Mouse (Mus musculus) stomach, embryonic 14.5 days (tissue): ENCODE results near the gene Ank2. TPM values are rescaled to one million over a fixed set of nuclear protein-coding genes. Genes with fewer than 3 reads are reported as not detected.

Source experiments
- ATAC-seq: fragments of 200-750 bp; cut with Nextera tagmentation; 2 replicates; pipeline ENCODE4 v1.8.0; 2017; ENCODE audit warnings: low read depth, moderate TSS enrichment; ENCODE audit not compliant: insufficient number of reproducible peaks, insufficient read depth, low FRiP score
- H3K27ac ChIP-seq: fragments of 300-500 bp; sonication (generic); 2 replicates; pipeline ENCODE4 v1.5.1; 2014; ENCODE audit warnings: mild to moderate bottlenecking, low read length, moderate library complexity, mixed read lengths
- H3K27me3 ChIP-seq: fragments of 300-500 bp; sonication (generic); 2 replicates; pipeline ENCODE4 v1.6.1; 2014; ENCODE audit warnings: low read length, control low read depth, mixed read lengths; ENCODE audit not compliant: control insufficient read depth, insufficient read depth
- H3K36me3 ChIP-seq: fragments of 300-500 bp; sonication (generic); 2 replicates; pipeline ENCODE4 v1.6.1; 2014; ENCODE audit warnings: mild to moderate bottlenecking, control low read depth, low read length, moderate library complexity, mixed read lengths; ENCODE audit not compliant: control insufficient read depth, insufficient read depth
- H3K4me1 ChIP-seq: fragments of 300-500 bp; sonication (generic); 2 replicates; pipeline ENCODE4 v1.6.1; 2014; ENCODE audit warnings: low read length, control low read depth, mixed read lengths; ENCODE audit not compliant: control insufficient read depth, insufficient read depth
- H3K4me2 ChIP-seq: fragments of 300-500 bp; sonication (generic); replicated peaks from 2 replicates; pipeline ENCODE4 v1.6.1; 2014; ENCODE audit warnings: low read depth, low read length, control low read depth
- H3K4me3 ChIP-seq: fragments of 300-500 bp; sonication (generic); 2 replicates; pipeline ENCODE4 v1.5.1; 2014; ENCODE audit warnings: low read depth, low read length, control low read depth
- H3K9ac ChIP-seq: fragments of 300-500 bp; sonication (generic); replicated peaks from 2 replicates; pipeline ENCODE4 v1.6.1; 2014; ENCODE audit warnings: low read depth, mild to moderate bottlenecking, control low read depth, low read length, moderate library complexity, mixed read lengths
- H3K9me3 ChIP-seq: fragments of 300-500 bp; sonication (generic); 2 replicates; pipeline ENCODE4 v1.6.1; 2016; ENCODE audit warnings: low read depth, low read length, control low read depth; ENCODE audit not compliant: control insufficient read depth
- WGBS: fragments of 180-500 bp; shearing (Covaris S2); extraction: QIAGEN DNeasy Blood & Tissue Kit; methylation state at CpG from one replicate; pipeline ENCODE4 v1.1.7; 2014; 5-methylcytosine and 5-hydroxymethylcytosine counted together
- polyA plus RNA-seq: library from polyadenylated mRNA; unstranded; fragments of >200 nt; fragmentation: Nextera tagmentation; extraction: Ambion mirVana; gene quantifications from 2 replicates; pipeline ENCODE4 v1.2.1, GENCODE M21; 2014

Ank2 gene
- polyA plus RNA-seq, 1 experiment from 2014 or later = 50.0 TPM

DNA sequence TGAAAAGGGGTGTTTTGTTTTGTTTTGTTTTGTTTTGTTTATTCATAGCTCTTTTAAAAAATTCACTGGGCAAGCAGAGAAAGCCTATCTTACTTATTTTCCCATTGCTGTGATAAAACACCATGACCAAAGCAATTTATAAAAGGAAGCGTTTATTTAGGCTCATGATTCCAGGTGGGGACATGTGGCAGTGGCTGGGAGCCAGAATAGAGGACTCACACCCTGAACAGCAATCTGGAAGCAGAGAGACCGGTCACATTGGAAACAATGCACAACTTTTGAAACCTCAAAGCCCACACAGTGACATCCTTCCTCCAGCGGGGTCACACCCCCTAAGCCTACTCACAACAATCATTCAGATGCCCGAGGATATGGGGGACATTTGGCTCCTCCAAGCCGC lies 285.6 kb downstream of the Ank2 start:
- Histone ChIP-seq H3K4me1 (peaks cover 3% of the 10 kb centered on the region; the same call in 1 of the 2 replicates), H3K27me3 (no peaks in the 10 kb centered on the region), H3K9ac (no peak overlapping the region), H3K4me2 (no peak overlapping the region), H3K36me3 (no peaks in the 10 kb centered on the region), H3K27ac (no peak overlapping the region), H3K9me3 (no peaks in the 10 kb centered on the region), H3K4me3 (no peak overlapping the region)
- ATAC-seq = no peak
- 68% methylated on average over 5 of the region's 5 CpGs for WGBS

DNA sequence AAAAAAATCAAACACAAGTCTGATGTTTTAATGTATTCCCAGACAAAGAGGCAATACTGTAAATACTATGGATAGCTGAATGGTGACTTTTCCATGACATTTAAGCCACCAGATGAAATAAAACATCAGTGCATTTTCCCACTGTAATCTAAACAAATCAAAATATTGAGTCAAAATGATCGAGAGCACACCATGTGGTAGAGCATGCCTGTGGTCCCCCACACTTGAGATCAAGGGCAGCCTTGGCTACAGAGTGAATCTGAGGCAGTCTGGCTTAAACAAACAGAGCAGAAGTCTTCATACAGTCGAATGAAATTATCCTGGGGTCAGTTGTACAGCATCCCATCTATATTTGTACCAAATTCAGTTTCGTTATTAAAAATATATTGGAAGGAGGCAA lies 288.0 kb downstream of the Ank2 start:
- 0 out of 2 replicates have a peak, but pooled peaks have one; percentile 19 for ATAC-seq
- H3K27me3 ChIP-seq = no peaks in the 10 kb centered on the region
- WGBS = 47% methylated on average over 3 of the region's 3 CpGs

DNA sequence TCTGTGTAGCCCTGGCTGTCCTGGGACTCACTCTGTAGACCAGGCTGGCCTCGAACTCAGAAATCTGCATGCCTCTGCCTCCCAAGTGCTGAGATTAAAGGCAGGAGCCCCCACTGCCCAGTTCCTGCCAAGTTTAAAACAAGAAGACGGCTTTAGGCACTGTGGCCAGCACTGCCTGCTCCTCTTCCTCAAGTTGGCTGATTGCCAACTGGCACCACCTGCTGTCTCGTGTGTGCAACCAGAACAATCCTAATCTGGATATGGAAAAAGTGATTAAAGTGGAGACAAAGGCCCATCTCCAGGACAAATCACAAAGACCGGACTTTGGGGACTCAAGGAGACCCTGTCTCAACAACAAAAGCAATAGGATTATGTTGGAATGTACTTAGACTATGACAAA lies 288.6 kb downstream of the Ank2 start:
- ATAC-seq = no peak
- H3K4me2 ChIP-seq = no peak overlapping the region

More for the DNA sequence above, 288.0 kb downstream of the Ank2 start:
- Histone ChIP-seq H3K4me1 (peaks cover 3% of the 10 kb centered on the region; the same call in 1 of the 2 replicates), H3K4me3 (no peak overlapping the region), H3K27ac (no peak overlapping the region), H3K36me3 (no peaks in the 10 kb centered on the region), H3K9ac (no peak overlapping the region), H3K4me2 (no peak overlapping the region), H3K9me3 (no peaks in the 10 kb centered on the region)

DNA sequence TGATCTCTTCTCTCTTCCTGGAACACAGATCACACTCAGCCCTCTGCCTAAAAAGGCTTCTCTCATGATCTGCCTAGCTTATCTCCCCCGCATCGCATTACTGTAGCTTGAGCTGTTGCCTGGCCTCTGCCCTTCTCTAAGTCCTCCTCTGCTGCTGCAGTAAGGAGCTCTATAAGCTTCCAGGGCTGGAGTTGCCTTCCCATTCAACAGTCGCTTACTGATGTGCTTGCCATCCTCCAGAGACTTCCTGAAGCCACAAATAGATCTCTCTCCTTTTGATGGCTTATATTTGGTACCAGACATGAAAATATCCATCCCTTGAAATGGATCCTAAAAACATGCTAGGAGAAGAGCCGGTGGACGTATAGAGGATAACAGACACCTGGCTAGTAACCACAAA lies 290.3 kb downstream of the Ank2 start:
- 79% methylated on average over 5 of the region's 5 CpGs for WGBS
- Histone ChIP-seq H3K4me2 (no peak overlapping the region), H3K9me3 (no peaks in the 10 kb centered on the region), H3K4me1 (peaks cover 3% of the 10 kb centered on the region; the same call in 1 of the 2 replicates), H3K36me3 (no peaks in the 10 kb centered on the region), H3K27ac (no peak overlapping the region), H3K27me3 (no peaks in the 10 kb centered on the region), H3K9ac (no peak overlapping the region), H3K4me3 (no peak overlapping the region)
- ATAC-seq = no peak

More for the DNA sequence above, 288.6 kb downstream of the Ank2 start:
- Histone ChIP-seq H3K36me3 (no peaks in the 10 kb centered on the region), H3K4me1 (peaks cover 3% of the 10 kb centered on the region; the same call in 1 of the 2 replicates), H3K27ac (no peak overlapping the region; the same call in 1 of the 2 replicates), H3K27me3 (no peaks in the 10 kb centered on the region), H3K9ac (no peak overlapping the region), H3K4me3 (no peak overlapping the region), H3K9me3 (no peaks in the 10 kb centered on the region)
- 49% methylated on average over 4 of the region's 4 CpGs for WGBS

GRCm38 (mm10) chr3:127205883-127206434 lies 293.2 kb downstream of the Ank2 start:
- Histone ChIP-seq H3K27ac (no peak overlapping the region), H3K9me3 (no peaks in the 10 kb centered on the region), H3K27me3 (no peaks in the 10 kb centered on the region), H3K4me3 (no peak overlapping the region), H3K4me1 (no peaks in the 10 kb centered on the region), H3K36me3 (no peaks in the 10 kb centered on the region), H3K9ac (no peak overlapping the region), H3K4me2 (no peak overlapping the region)
- no peak for ATAC-seq
- WGBS = 92% methylated on average over 5 of the region's 5 CpGs

DNA sequence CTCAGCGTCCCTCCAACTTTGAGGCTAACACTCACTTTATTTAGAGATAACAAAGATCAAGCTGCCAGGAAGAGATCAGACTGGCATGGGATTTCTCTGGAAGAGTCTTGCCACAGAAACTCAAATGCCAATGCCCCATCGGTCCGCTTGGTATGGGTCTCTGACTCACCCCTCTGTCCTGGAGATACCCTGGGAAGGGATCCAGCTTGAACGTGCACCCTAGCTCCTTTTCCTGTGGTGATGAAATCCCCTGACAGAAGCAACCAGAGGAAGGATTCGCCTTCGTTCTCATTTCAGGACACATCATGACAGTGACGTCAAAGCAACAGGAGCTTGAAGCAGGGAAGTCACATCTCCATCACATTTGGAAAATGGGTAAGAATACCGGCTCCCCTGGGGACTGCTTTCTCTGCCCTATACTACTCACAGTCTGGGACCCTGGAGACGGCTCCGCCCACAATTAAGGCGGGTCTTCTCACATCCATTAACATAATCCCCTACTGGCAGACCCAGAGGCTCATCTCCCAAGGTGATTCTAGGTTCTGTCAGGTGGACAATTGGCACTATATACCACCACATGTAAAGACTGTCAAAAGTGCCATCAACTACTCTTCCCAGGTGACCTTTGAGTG lies 296.6 kb downstream of the Ank2 start:
- no peak for ATAC-seq
- H3K4me2 ChIP-seq = no peak overlapping the region
- no peaks in the 10 kb centered on the region for H3K36me3 ChIP-seq
- no peak overlapping the region for H3K4me3 ChIP-seq
- WGBS = 49% methylated on average over 11 of the region's 11 CpGs
- no peaks in the 10 kb centered on the region for H3K4me1 ChIP-seq
- H3K27me3 ChIP-seq = no peaks in the 10 kb centered on the region
- no peak overlapping the region for H3K27ac ChIP-seq
- no peak overlapping the region for H3K9ac ChIP-seq
- H3K9me3 ChIP-seq = no peaks in the 10 kb centered on the region

GRCm38 (mm10) chr3:127200789-127201188 lies 298.4 kb downstream of the Ank2 start:
- no peak overlapping the region for H3K4me3 ChIP-seq
- H3K36me3 ChIP-seq = no peaks in the 10 kb centered on the region
- no peak for ATAC-seq
- H3K4me1 ChIP-seq = no peaks in the 10 kb centered on the region
- H3K9ac ChIP-seq = no peak overlapping the region
- no peak overlapping the region for H3K4me2 ChIP-seq
- 78% methylated on average over 3 of the region's 3 CpGs for WGBS
- H3K27ac ChIP-seq = no peak overlapping the region
- H3K27me3 ChIP-seq = no peaks in the 10 kb centered on the region
- no peaks in the 10 kb centered on the region for H3K9me3 ChIP-seq

- Histone ChIP-seq H3K9ac (no peak overlapping the region), H3K27ac (no peak overlapping the region), H3K27me3 (no peaks in the 10 kb centered on the region), H3K36me3 (no peaks in the 10 kb centered on the region), H3K4me2 (no peak overlapping the region), H3K4me1 (no peaks in the 10 kb centered on the region), H3K9me3 (no peaks in the 10 kb centered on the region), H3K4me3 (no peak overlapping the region)
- 89% methylated on average over 9 of the region's 9 CpGs for WGBS
- no peak for ATAC-seq
Observed at GRCm38 (mm10) chr3:127199112-127199665, 300.0 kb downstream of the Ank2 start.
